Mouse (Mus musculus) E14TG2a.4 (cell line): ENCODE measurements at regions not wholly inside any gene's neighbourhood (a gene's known extent, or its start where the extent isn't known, plus 50 kb on each side); places are given as distances from the start of the nearest gene placed in this dataset.

Source experiments
- CTCF ChIP-seq: conservative IDR thresholded peaks from 2 replicates; pipeline ENCODE4 v1.5.1; 2014; ENCODE audit warnings: low read length
- POU5F1 ChIP-seq: IDR thresholded peaks from 2 replicates; pipeline ENCODE4 v1.6.1; 2014; ENCODE audit warnings: low read length, borderline replicate concordance

DNA sequence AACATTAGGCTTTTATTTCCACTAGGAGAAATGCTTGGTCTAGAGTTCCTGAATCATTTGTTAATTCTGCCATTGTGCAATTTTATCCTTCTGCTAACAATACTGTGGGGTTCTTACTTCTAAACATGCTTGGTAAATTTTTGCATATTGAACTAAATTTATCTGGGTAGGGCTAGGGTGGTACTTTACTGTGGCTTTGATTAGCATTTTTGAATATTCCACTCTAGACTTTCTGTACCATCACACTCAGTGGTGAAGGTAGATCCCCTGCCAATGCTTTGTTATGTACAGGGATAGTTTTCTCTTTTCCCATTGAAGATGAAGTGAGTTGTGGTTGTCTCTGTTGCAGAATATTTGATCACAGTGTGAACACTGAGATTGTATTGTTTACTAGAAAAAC is 497.1 kb downstream of the Fgf9 start:
- TF ChIP-seq CTCF (no peak), POU5F1 (no peak)
